In the genomic region with DNA sequence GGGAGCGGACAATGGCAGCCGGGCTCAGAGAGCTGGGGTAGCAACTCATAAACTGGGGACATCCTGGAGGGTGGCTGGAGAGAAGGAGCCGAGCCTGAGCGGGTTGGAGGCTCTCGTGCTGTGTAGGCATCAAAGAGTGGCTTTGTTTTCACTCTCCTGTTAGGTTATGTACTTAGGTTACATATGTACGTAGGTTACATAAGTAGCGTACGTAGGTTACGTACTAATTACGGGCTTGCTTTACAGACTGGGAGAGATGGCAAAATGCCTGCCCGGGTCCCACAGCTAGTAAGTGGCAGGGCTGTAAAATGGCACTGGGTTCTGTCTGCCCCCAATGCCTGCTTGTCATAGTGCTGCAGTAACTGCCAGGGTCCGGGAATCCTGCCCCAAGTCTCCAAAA, we compare ENCODE assay signal across 10 mouse cellular contexts. TPM values are rescaled to one million over a fixed set of nuclear protein-coding genes. Genes with fewer than 3 reads are reported as not detected.
A peak's percentile ranks its signal among the peaks of the same experiment; 100 is the strongest.
DNase-seq lines count a peak whose midpoint lies in the region; ATAC-seq and TF ChIP-seq lines count a peak whose summit lies in the region.
"Had no signal": no experiment of that assay in that cellular context is flagged by ENCODE, and none has a peak within 500 bp of the region (broad histone marks: within the 10 kb centered on the region; RNA-seq: fewer than 3 reads in every experiment).

No protein-coding gene starts in this region.

- DNase-seq in forebrain, embryonic 14.5 days (ENCODE audit: low spot score): no peak
- no peak for DNase-seq in midbrain, embryonic 10.5 days (ENCODE audit: low spot score)
- peak; percentile 29 for DNase-seq in limb, embryonic 11.5 days (ENCODE audit: low spot score)
- no peak for DNase-seq in adrenal gland, adult 2 months
- no peak for DNase-seq in heart, postnatal 10 days

- H3K9me3 ChIP-seq in forebrain, embryonic 13.5 days (replicated peaks): no peaks in the 10 kb centered on the region
- H3K9me3 ChIP-seq in forebrain, embryonic 14.5 days (replicated peaks; ENCODE audit: control insufficient read depth, low read length): no peaks in the 10 kb centered on the region
- no peaks in the 10 kb centered on the region; the same call in 1 of the 2 replicates for H3K9me3 ChIP-seq in midbrain, embryonic 10.5 days (replicated peaks)
- H3K9me3 ChIP-seq in midbrain, embryonic 16.5 days (replicated peaks; ENCODE audit: control insufficient read depth, low read length, poor library complexity, severe bottlenecking): no peaks in the 10 kb centered on the region
- no peaks in the 10 kb centered on the region for H3K9me3 ChIP-seq in limb, embryonic 11.5 days (ENCODE audit: control insufficient read depth, low read length)

- H3K27me3 ChIP-seq in forebrain, embryonic 13.5 days: peaks cover 15% of the 10 kb centered on the region
- H3K27me3 ChIP-seq in forebrain, embryonic 14.5 days (replicated peaks; ENCODE audit: control insufficient read depth, insufficient read depth, low read length): no peaks in the 10 kb centered on the region
- H3K27me3 ChIP-seq in midbrain, embryonic 10.5 days (ENCODE audit: low read depth, poor library complexity, severe bottlenecking): peaks cover 57% of the 10 kb centered on the region
- peaks cover 15% of the 10 kb centered on the region for H3K27me3 ChIP-seq in midbrain, embryonic 16.5 days (ENCODE audit: control insufficient read depth, insufficient read depth, low read depth, low read length)
- no peaks in the 10 kb centered on the region for H3K27me3 ChIP-seq in limb, embryonic 11.5 days (ENCODE audit: control insufficient read depth, insufficient read depth, low read length)

- TF ChIP-seq CTCF in olfactory bulb, adult 2 months (IDR thresholded peaks at IDR 0.05; ENCODE audit: insufficient read depth, low read depth, low read length): no peak

- intact Hi-C loops in heart, postnatal 10 days (cut with DNase I): loop anchor here (1.0 kb wide), 2 partner anchors 69 to 232 kb away; no protein-coding TSS in a partner anchor

- 72% methylated on average over 12 of the region's 12 CpGs for WGBS in forebrain, embryonic 13.5 days
- 74% methylated on average over 12 of the region's 12 CpGs for WGBS in forebrain, embryonic 14.5 days
- WGBS in midbrain, embryonic 10.5 days: 65% methylated on average over 12 of the region's 12 CpGs
- 56% methylated on average over 12 of the region's 12 CpGs for WGBS in midbrain, embryonic 16.5 days
- 59% methylated on average over 12 of the region's 12 CpGs for WGBS in limb, embryonic 11.5 days
- 39% methylated on average over 12 of the region's 12 CpGs for WGBS in olfactory bulb, adult 2 months

- H3K27ac ChIP-seq in forebrain, embryonic 13.5 days: no peak overlapping the region
- no peak overlapping the region for H3K27ac ChIP-seq in forebrain, embryonic 14.5 days (ENCODE audit: low read depth, low read length)
- H3K27ac ChIP-seq in midbrain, embryonic 10.5 days (replicated peaks): peak overlapping the region; percentile 19
- no peak overlapping the region for H3K27ac ChIP-seq in midbrain, embryonic 16.5 days (ENCODE audit: low read length)
- 0 out of 2 replicates have a peak overlapping the region, but pooled peaks have one; percentile 18 for H3K27ac ChIP-seq in limb, embryonic 11.5 days (replicated peaks; ENCODE audit: low read depth, low read length)
- H3K27ac ChIP-seq in olfactory bulb, adult 2 months (ENCODE audit: insufficient read depth, low read depth, low read length): no peak overlapping the region

- no peaks in the 10 kb centered on the region for H3K36me3 ChIP-seq in forebrain, embryonic 13.5 days (ENCODE audit: poor library complexity, severe bottlenecking)
- no peaks in the 10 kb centered on the region for H3K36me3 ChIP-seq in forebrain, embryonic 14.5 days (ENCODE audit: control insufficient read depth, insufficient read depth, low read length)
- H3K36me3 ChIP-seq in midbrain, embryonic 10.5 days: no peaks in the 10 kb centered on the region
- H3K36me3 ChIP-seq in midbrain, embryonic 16.5 days (ENCODE audit: control insufficient read depth, insufficient read depth, low read length): no peaks in the 10 kb centered on the region
- H3K36me3 ChIP-seq in limb, embryonic 11.5 days (ENCODE audit: control insufficient read depth, insufficient read depth, low read length): no peaks in the 10 kb centered on the region

- H3K9ac ChIP-seq in forebrain, embryonic 13.5 days: no peak overlapping the region
- H3K9ac ChIP-seq in forebrain, embryonic 14.5 days (ENCODE audit: low read length): no peak overlapping the region
- H3K9ac ChIP-seq in midbrain, embryonic 16.5 days (ENCODE audit: low read depth, low read length): no peak overlapping the region
- no peak overlapping the region for H3K9ac ChIP-seq in limb, embryonic 11.5 days (ENCODE audit: low read length)

- TF ChIP-seq POLR2A in olfactory bulb, adult 2 months (IDR thresholded peaks at IDR 0.05; ENCODE audit: insufficient read depth, low read depth, low read length): no peak

- H3K4me1 ChIP-seq in forebrain, embryonic 13.5 days: peaks cover 21% of the 10 kb centered on the region
- H3K4me1 ChIP-seq in forebrain, embryonic 14.5 days (ENCODE audit: control insufficient read depth, insufficient read depth, low read length): peaks cover 6% of the 10 kb centered on the region; the same call in 1 of the 2 replicates
- peaks cover 37% of the 10 kb centered on the region for H3K4me1 ChIP-seq in midbrain, embryonic 10.5 days
- H3K4me1 ChIP-seq in midbrain, embryonic 16.5 days (ENCODE audit: control insufficient read depth, insufficient read depth, low read length): no peaks in the 10 kb centered on the region
- H3K4me1 ChIP-seq in limb, embryonic 11.5 days (ENCODE audit: control insufficient read depth, insufficient read depth, low read length): peaks cover 4% of the 10 kb centered on the region; the same call in 1 of the 2 replicates
- H3K4me1 ChIP-seq in olfactory bulb, adult 2 months (ENCODE audit: control insufficient read depth, insufficient read depth, low read length): peaks cover 2% of the 10 kb centered on the region; the same call in 1 of the 2 replicates

- H3K4me2 ChIP-seq in forebrain, embryonic 13.5 days: no peak overlapping the region
- no peak overlapping the region for H3K4me2 ChIP-seq in forebrain, embryonic 14.5 days (ENCODE audit: low read length)
- no peak overlapping the region for H3K4me2 ChIP-seq in midbrain, embryonic 16.5 days (ENCODE audit: low read length)
- no peak overlapping the region for H3K4me2 ChIP-seq in limb, embryonic 11.5 days (ENCODE audit: low read depth, severe bottlenecking)

- H3K4me3 ChIP-seq in forebrain, embryonic 13.5 days: no peak overlapping the region
- no peak overlapping the region for H3K4me3 ChIP-seq in forebrain, embryonic 14.5 days (ENCODE audit: low read depth, low read length)
- no peak overlapping the region for H3K4me3 ChIP-seq in midbrain, embryonic 10.5 days
- H3K4me3 ChIP-seq in midbrain, embryonic 16.5 days (ENCODE audit: low read depth, low read length): no peak overlapping the region
- H3K4me3 ChIP-seq in limb, embryonic 11.5 days (ENCODE audit: low read depth, low read length): no peak overlapping the region
- H3K4me3 ChIP-seq in olfactory bulb, adult 2 months (ENCODE audit: insufficient read depth, low read depth, low read length): peak overlapping the region; percentile 21; the same call in 1 of the 2 replicates

- 0 out of 2 replicates have a peak, but pooled peaks have one; percentile 23 for ATAC-seq in forebrain, embryonic 13.5 days
- ATAC-seq in forebrain, embryonic 14.5 days: no peak
- no peak for ATAC-seq in midbrain, embryonic 16.5 days
- ATAC-seq in limb, embryonic 11.5 days (ENCODE audit: insufficient number of reproducible peaks, low FRiP score, low TSS enrichment, low read depth): peak; percentile 62; the same call in 1 of the 2 replicates

RNA-seq across cellular contexts. Expression of a gene that starts 18.3 kb away (rescaled TPM):
- 0.52 and 0.53 TPM in 2 replicates for polyA plus RNA-seq in forebrain, embryonic 13.5 days (2015; fragmentation: Nextera tagmentation; extraction: Ambion mirVana)
- 0.42 and 0.58 TPM in 2 replicates for polyA plus RNA-seq in forebrain, embryonic 14.5 days (2014; fragmentation: Nextera tagmentation; extraction: Ambion mirVana)
- 1.4 and 1.6 TPM in 2 replicates for polyA plus RNA-seq in midbrain, embryonic 10.5 days (2016; fragmentation: Nextera tagmentation; extraction: Ambion mirVana)
- 0.91 and 0.93 TPM in 2 replicates for polyA plus RNA-seq in midbrain, embryonic 16.5 days (2015; fragmentation: Nextera tagmentation; extraction: Ambion mirVana)
- polyA plus RNA-seq in limb, embryonic 11.5 days (2014; fragmentation: Nextera tagmentation; extraction: Ambion mirVana): 0.27 and 0.52 TPM in 2 replicates
- not detected in 2 replicates for polyA plus RNA-seq in olfactory bulb, adult 2 months (2012; ENCODE audit: insufficient read depth, insufficient read length, low replicate concordance, missing spikeins)
- total RNA-seq in adrenal gland, adult 2 months (2021): 1 to 10 TPM; 2.3 to 2.9 TPM
- polyA plus RNA-seq in adrenal gland, adult 2 months (2012; rRNA removed): 5.0 and 5.5 TPM in 2 replicates
- total RNA-seq in heart, postnatal 10 days (2021): 1 to 10 TPM in 1 of 2 experiments, under 1 TPM in 1; 0.69 to 1.2 TPM

RNA-seq across cellular contexts. Expression of a gene that starts 54.9 kb away (rescaled TPM):
- polyA plus RNA-seq in forebrain, embryonic 13.5 days (2015; fragmentation: Nextera tagmentation; extraction: Ambion mirVana): 13.0 and 13.1 TPM in 2 replicates
- 3.4 and 4.3 TPM in 2 replicates for polyA plus RNA-seq in forebrain, embryonic 14.5 days (2014; fragmentation: Nextera tagmentation; extraction: Ambion mirVana)
- 33.7 and 34.4 TPM in 2 replicates for polyA plus RNA-seq in midbrain, embryonic 10.5 days (2016; fragmentation: Nextera tagmentation; extraction: Ambion mirVana)
- polyA plus RNA-seq in midbrain, embryonic 16.5 days (2015; fragmentation: Nextera tagmentation; extraction: Ambion mirVana): 2.3 and 3.2 TPM in 2 replicates
- polyA plus RNA-seq in limb, embryonic 11.5 days (2014; fragmentation: Nextera tagmentation; extraction: Ambion mirVana): not detected in 2 replicates
- not detected in 2 replicates for polyA plus RNA-seq in olfactory bulb, adult 2 months (2012; ENCODE audit: insufficient read depth, insufficient read length, low replicate concordance, missing spikeins)
- total RNA-seq in adrenal gland, adult 2 months (2021): not detected
- not detected in 2 replicates for polyA plus RNA-seq in adrenal gland, adult 2 months (2012; rRNA removed)
- not detected for total RNA-seq in heart, postnatal 10 days (2021)
- total RNA-seq: adrenal gland, postnatal 25 days had no signal
- polyA plus RNA-seq: heart, embryonic 14.5 days had no signal

Comparison
In these comparisons a context has a peak if more than half of its experiments do, and no peak if none do; other contexts are left out.
1. ATAC-seq: peak in forebrain, embryonic 13.5 days (single experiment) and limb, embryonic 11.5 days (single experiment); none in forebrain, embryonic 14.5 days (single experiment) and midbrain, embryonic 16.5 days (single experiment).
2. H3K27ac ChIP-seq: peak in midbrain, embryonic 10.5 days (single experiment) and limb, embryonic 11.5 days (single experiment); none in forebrain, embryonic 13.5 days (single experiment), forebrain, embryonic 14.5 days (single experiment), midbrain, embryonic 16.5 days (single experiment) and olfactory bulb, adult 2 months (single experiment).